Mouse (Mus musculus) erythroblast, embryonic 14.5 days (primary cell): ENCODE data around the gene Xlr3a. TPM values are rescaled to one million over a fixed set of nuclear protein-coding genes. Genes with fewer than 3 reads are reported as not detected.
"Not testable (repeated sequence)": the region's sequence is repeated elsewhere in the genome, so short reads cannot be mapped to it uniquely, and the experiment has no call there.

Experiments used
- H3K27me3 ChIP-seq: 2 replicates; pipeline ENCODE4 v1.6.1; 2012; ENCODE audit warnings: inconsistent platforms; ENCODE audit not compliant: control insufficient read depth
- H3K36me3 ChIP-seq: 2 replicates; pipeline ENCODE4 v1.6.1; 2012; ENCODE audit warnings: mild to moderate bottlenecking, inconsistent platforms; ENCODE audit not compliant: control insufficient read depth
- H3K4me1 ChIP-seq: 2 replicates; pipeline ENCODE4 v1.6.1; 2012; ENCODE audit warnings: inconsistent platforms; ENCODE audit not compliant: control insufficient read depth
- H3K4me3 ChIP-seq: replicated peaks from 2 replicates; pipeline ENCODE3; 2012; ENCODE audit warnings: moderate library complexity, mild to moderate bottlenecking, inconsistent platforms
- H3K9me3 ChIP-seq: 2 replicates; pipeline ENCODE4 v1.6.1; 2012; ENCODE audit warnings: low read length, inconsistent platforms, mixed read lengths; ENCODE audit not compliant: control insufficient read depth
- GATA1 ChIP-seq: IDR thresholded peaks from 2 replicates; pipeline ENCODE4 v1.6.1; 2012; ENCODE audit warnings: low read length, inconsistent platforms, mixed read lengths
- TAL1 ChIP-seq: IDR thresholded peaks from 3 replicates; pipeline ENCODE4 v1.6.1; 2012; ENCODE audit warnings: low read length, inconsistent platforms, mixed read lengths
- polyA plus RNA-seq: library from polyadenylated mRNA; stranded (reverse); fragments of >175 nt; gene quantifications from 2 replicates; pipeline ENCODE4 v1.2.3, GENCODE M21; 2012

Xlr3a gene
- not detected in 2 replicates for polyA plus RNA-seq

GRCm38 (mm10) chrX:73096941-73097508 is at the start of gene Xlr3a:
Gene Xlr3a (minus strand): TSS chrX:73097095.
- not testable (repeated sequence) for H3K36me3 ChIP-seq, H3K4me3 ChIP-seq, H3K9me3 ChIP-seq, H3K4me1 ChIP-seq, H3K27me3 ChIP-seq

- not testable (repeated sequence) for H3K36me3 ChIP-seq, H3K4me3 ChIP-seq, H3K4me1 ChIP-seq, H3K27me3 ChIP-seq, H3K9me3 ChIP-seq
Measured at GRCm38 (mm10) chrX:73143218-73143618, 46.3 kb upstream of the Xlr3a start.

- H3K9me3 ChIP-seq, H3K36me3 ChIP-seq, H3K27me3 ChIP-seq: not testable (repeated sequence)
Measured at GRCm38 (mm10) chrX:73122859-73123829, 26.2 kb upstream of the Xlr3a start.

GRCm38 (mm10) chrX:73116747-73117146 is 19.9 kb upstream of the Xlr3a start, which contains the start of gene Gm14685:
Gene Gm14685 (plus strand): TSS chrX:73117047.
- not testable (repeated sequence) for H3K4me1 ChIP-seq, H3K9me3 ChIP-seq, H3K36me3 ChIP-seq, H3K4me3 ChIP-seq, H3K27me3 ChIP-seq

More at GRCm38 (mm10) chrX:73122859-73123829, 26.2 kb upstream of the Xlr3a start:
- not testable (repeated sequence) for H3K4me1 ChIP-seq, H3K4me3 ChIP-seq

GRCm38 (mm10) chrX:73082267-73083055 is 14.4 kb downstream of the Xlr3a start, which contains the start of gene Xlr4a:
Gene Xlr4a (minus strand): TSS chrX:73082478.
- not testable (repeated sequence) for H3K36me3 ChIP-seq, H3K27me3 ChIP-seq, H3K9me3 ChIP-seq, H3K4me3 ChIP-seq, H3K4me1 ChIP-seq

GRCm38 (mm10) chrX:73066765-73067312 is 30.1 kb downstream of the Xlr3a start:
- not testable (repeated sequence) for H3K36me3 ChIP-seq, H3K4me1 ChIP-seq, H3K27me3 ChIP-seq, H3K4me3 ChIP-seq, H3K9me3 ChIP-seq

GRCm38 (mm10) chrX:73064415-73064793 is 32.5 kb downstream of the Xlr3a start, which contains the start of gene Pnma3:
Gene Pnma3 (plus strand): TSS chrX:73064787.
- TF ChIP-seq GATA1 (no peak), TAL1 (no peak)
- H3K4me1 ChIP-seq, result no peaks in the 10 kb centered on the region
- no peaks in the 10 kb centered on the region for H3K9me3 ChIP-seq
- no peaks in the 10 kb centered on the region for H3K36me3 ChIP-seq
- peaks cover 8% of the 10 kb centered on the region for H3K27me3 ChIP-seq
- H3K4me3 ChIP-seq, result no peak within 1 kb of the TSS

GRCm38 (mm10) chrX:73063512-73064414 is 33.1 kb downstream of the Xlr3a start:
- Histone ChIP-seq H3K36me3 (no peaks in the 10 kb centered on the region), H3K27me3 (peaks cover 8% of the 10 kb centered on the region), H3K4me3 (no peak overlapping the region), H3K9me3 (no peaks in the 10 kb centered on the region), H3K4me1 (no peaks in the 10 kb centered on the region)
- no peak for TF ChIP-seq GATA1

- Histone ChIP-seq H3K36me3 (no peaks in the 10 kb centered on the region), H3K4me1 (no peaks in the 10 kb centered on the region), H3K27me3 (peaks cover 8% of the 10 kb centered on the region), H3K4me3 (no peak overlapping the region), H3K9me3 (no peaks in the 10 kb centered on the region)
- TF ChIP-seq GATA1 (no peak), TAL1 (no peak)
Measured at GRCm38 (mm10) chrX:73062323-73062722, 34.6 kb downstream of the Xlr3a start.
